8 mouse cellular contexts compared by ENCODE assay signal in the genomic region with DNA sequence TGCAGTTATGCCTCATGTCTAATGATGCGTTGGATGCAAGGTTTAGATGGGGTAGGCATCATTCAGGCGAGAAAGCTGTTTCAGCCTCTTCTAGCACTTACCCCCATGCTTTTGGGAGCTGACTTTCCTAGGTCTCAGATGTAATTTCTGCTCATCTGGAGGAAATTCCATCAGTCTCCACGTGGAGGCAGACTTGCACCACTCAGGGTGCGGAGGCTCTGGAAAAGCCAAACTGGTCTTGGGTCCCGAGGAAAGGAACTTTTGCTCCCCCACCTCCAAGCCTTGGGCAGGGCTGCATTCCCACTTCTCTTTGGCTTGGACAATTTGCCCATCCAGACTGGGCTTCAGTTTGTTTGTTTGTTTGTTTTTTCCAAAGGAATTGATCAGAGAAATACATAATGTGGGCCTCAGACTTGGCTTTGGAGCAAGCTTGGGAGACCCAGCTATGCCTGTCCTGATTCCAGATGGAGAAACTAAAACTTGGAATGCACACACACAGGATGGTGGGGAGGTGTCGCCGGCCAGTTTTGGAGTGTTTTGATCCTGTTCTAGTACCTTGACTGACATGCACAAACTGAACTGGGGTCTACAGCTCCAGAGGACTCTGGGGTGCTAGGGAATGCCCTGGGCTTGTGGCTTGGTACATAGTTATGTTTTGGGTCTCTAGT. TPM values are rescaled to one million over a fixed set of nuclear protein-coding genes. Genes with fewer than 3 reads are reported as not detected.
DNase-seq lines count a peak whose midpoint lies in the region.

No protein-coding gene starts in this region.

- peak; percentile 80 for DNase-seq in gastrocnemius, adult 18-20 months (ENCODE audit: low spot score)
- no peak for DNase-seq in gastrocnemius, postnatal 25 days
- peak; percentile 83 for DNase-seq in R1 (ENCODE audit: low read depth, low spot score)
- peak; percentile 86 for DNase-seq in embryo, embryonic 10 days (ENCODE audit: low spot score)
- DNase-seq in heart, postnatal 25 days (ENCODE audit: low spot score) = peak; percentile 44
- peak; percentile 67 to 77 for DNase-seq in layer of hippocampus, postnatal 36 days
- DNase-seq in mesoderm, embryonic 11.5 days (ENCODE audit: low read depth, low spot score) = peak; percentile 82
- DNase-seq in thymus, postnatal 0 days (ENCODE audit: low spot score) = peak; percentile 65

- intact Hi-C loops in heart, postnatal 25 days (cut with DNase I) = loop anchor here (1.0 to 5.0 kb wide), 3 partner anchors 125 to 420 kb away; a partner anchor contains a TSS

RNA-seq across cellular contexts. Expression of a gene that starts 37.8 kb away (rescaled TPM):
- 10 to 100 TPM; 16.8 to 18.1 TPM for total RNA-seq in gastrocnemius, adult 18-20 months (2021)
- total RNA-seq in gastrocnemius, postnatal 25 days (2021) = 10 to 100 TPM; 15.4 to 18.3 TPM
- total RNA-seq in heart, postnatal 25 days (2021) = 10 to 100 TPM; 23.4 to 23.7 TPM
- total RNA-seq in layer of hippocampus, postnatal 36 days (2021) = 10 to 100 TPM; 27.1 to 27.7 TPM
- 41.7 and 42.7 TPM in 2 replicates for polyA plus RNA-seq in thymus, postnatal 0 days (2015; fragmentation: Nextera tagmentation; extraction: Ambion mirVana)

RNA-seq across cellular contexts. Expression of a gene that starts 45.3 kb away (rescaled TPM):
- 10 to 100 TPM; 21.8 to 23.0 TPM for total RNA-seq in gastrocnemius, adult 18-20 months (2021)
- 10 to 100 TPM; 20.5 to 25.1 TPM for total RNA-seq in gastrocnemius, postnatal 25 days (2021)
- 10 to 100 TPM; 29.3 to 35.7 TPM for total RNA-seq in heart, postnatal 25 days (2021)
- 10 to 100 TPM; 54.5 to 56.6 TPM for total RNA-seq in layer of hippocampus, postnatal 36 days (2021)
- polyA plus RNA-seq in thymus, postnatal 0 days (2015; fragmentation: Nextera tagmentation; extraction: Ambion mirVana) = 68.8 and 74.8 TPM in 2 replicates
